Mouse (Mus musculus) heart, postnatal 0 days (tissue): ENCODE results near the gene Eif5.

Experiments used
- CTCF ChIP-seq: IDR thresholded peaks from 2 replicates; pipeline ENCODE4 v1.5.1; 2016; ENCODE audit warnings: antibody characterized with exemption, control low read depth, low read depth
- EP300 ChIP-seq: IDR thresholded peaks from 2 replicates; pipeline ENCODE4 v1.6.1; 2016; ENCODE audit warnings: antibody characterized with exemption, low read depth

DNA sequence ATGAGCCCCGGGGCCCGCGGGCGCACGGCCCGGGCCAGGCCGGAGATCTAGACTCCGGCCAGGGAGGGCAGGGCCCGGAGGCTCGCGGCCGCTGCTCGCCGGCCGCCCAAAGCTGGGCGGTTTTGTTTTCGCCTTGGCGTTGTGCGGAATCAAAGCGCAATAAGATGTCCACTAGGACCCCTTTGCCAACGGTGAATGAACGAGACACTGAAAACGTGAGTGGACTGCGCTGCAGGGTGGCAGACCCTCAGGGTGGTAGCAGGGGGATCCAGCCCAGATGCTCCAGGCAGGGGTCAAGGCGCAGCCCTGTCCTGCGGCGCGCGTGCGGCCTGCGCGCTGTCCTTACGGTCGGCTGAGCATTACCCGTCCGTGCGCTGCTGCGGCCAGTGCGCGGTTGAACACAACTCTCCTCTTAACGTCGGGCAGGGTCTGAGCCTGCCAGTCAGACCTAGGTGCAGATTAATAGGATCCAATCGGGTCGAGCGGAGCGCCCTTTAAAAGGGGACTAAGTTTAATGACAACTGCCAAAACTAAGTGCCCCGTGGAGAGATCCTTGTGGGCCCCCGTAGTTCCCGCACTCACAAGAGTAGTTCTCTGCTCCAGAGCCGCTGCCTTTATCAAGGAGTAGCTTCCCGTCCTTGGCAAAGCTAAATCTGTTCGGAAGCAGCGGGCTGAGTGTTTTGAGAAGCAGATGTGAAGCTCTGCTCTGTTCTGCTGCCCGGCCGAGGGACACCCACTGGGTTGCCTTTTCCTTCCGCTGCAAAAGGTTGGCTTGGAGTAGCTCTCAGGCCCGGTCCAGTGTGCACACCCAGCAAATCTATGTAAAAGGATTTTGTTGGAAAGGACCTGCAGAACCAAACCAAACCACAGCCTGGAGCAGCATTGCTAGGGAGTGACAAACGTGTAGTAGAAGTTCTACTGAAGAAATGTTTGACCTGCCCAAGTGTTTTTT is 37.3 kb downstream of the Eif5 start:
- TF ChIP-seq CTCF = no peak
- no peak for TF ChIP-seq EP300
